Mouse (Mus musculus) hematopoietic multipotent progenitor cell, adult 10-12 weeks (in vitro differentiated cells): ENCODE measurements around the gene Ube2dnl2. TPM values are rescaled to one million over a fixed set of nuclear protein-coding genes. Genes with fewer than 3 reads are reported as not detected.

Source experiments
- polyA plus RNA-seq: library from polyadenylated mRNA; stranded (reverse); fragments of >175 nt; gene quantifications from 2 replicates; pipeline ENCODE4 v1.2.3, GENCODE M21; 2012; ENCODE audit warnings: low replicate concordance

Ube2dnl2 gene
- not detected in 2 replicates for polyA plus RNA-seq

GRCm38 (mm10) chrX:114907282-114907681 lies at the start of gene Ube2dnl2:
Gene Ube2dnl2, plus strand, starts transcription at chrX:114907582.

DNA sequence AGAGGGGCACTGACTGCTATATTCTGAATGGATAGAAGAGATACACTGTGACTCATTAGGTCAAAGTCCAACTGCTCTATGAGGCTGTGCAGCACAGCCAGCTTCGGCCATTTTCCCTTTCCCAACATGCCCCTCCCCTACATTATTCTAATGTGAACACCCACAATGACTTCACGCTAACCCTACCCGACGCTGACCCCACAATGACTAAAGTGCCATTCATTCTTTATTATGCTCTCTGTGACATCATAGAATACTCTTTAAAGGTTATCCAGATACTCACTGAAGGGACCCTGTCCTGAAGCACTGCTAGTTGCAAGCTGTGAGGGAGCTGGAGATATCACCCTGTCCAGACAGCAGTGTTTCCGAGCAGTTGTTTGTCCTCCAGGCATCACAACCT lies 2.7 kb upstream of the Ube2dnl2 start, which contains the start of gene Ube2dnl1:
Gene Ube2dnl1, plus strand, starts transcription at position 301 of the 400 bp plus-strand sequence.

Other genes with a start within 250 kb of the Ube2dnl2 start
- not detected in 2 replicates for gene Ube2dnl1, start 2.6 kb upstream of the Ube2dnl2 start, polyA plus RNA-seq